Mouse (Mus musculus): ENCODE measurements around the gene Ntn5. TPM values are rescaled to one million over a fixed set of nuclear protein-coding genes. Genes with fewer than 3 reads are reported as not detected.
"Not testable (repeated sequence)": the region's sequence is repeated elsewhere in the genome, so short reads cannot be mapped to it uniquely, and the experiment has no call there.

The Ntn5 gene
- polyA plus RNA-seq, 1 experiment = not detected

DNA sequence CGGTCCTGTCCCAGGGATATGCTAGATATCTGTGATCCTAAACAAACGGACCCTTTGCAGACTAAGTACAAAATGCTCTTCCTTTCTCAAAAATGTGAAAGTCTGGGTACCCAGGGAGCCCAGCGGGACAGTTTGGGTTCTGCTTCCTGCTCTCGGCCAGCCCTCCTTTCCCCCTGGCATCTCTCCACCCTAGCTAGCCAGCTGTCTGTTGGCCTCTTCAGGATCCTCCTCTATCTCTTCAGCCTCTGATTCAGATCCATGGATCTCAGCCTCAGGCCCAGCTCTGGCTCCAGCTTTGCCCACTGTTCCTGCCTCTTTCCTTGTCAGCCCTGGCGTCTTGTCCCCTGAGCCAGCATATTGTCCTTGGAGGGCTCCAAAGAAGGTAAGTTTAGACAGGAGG lies 41.7 kb upstream of the Ntn5 start:
- no peak for TF ChIP-seq POLR2A (IDR thresholded peaks at IDR 0.05; ENCODE audit: borderline replicate concordance, low read depth, low read length)
- TF ChIP-seq CTCF (IDR thresholded peaks at IDR 0.05; ENCODE audit: low read depth, low read length) = no peak
- Histone ChIP-seq H3K4me1 (ENCODE audit: control insufficient read depth, insufficient read depth, low read length) (peaks cover 10% of the 10 kb centered on the region), H3K4me3 (ENCODE audit: insufficient read depth, low read length) (no peak overlapping the region), H3K27ac (ENCODE audit: insufficient read depth, low read depth, low read length) (no peak overlapping the region)

DNA sequence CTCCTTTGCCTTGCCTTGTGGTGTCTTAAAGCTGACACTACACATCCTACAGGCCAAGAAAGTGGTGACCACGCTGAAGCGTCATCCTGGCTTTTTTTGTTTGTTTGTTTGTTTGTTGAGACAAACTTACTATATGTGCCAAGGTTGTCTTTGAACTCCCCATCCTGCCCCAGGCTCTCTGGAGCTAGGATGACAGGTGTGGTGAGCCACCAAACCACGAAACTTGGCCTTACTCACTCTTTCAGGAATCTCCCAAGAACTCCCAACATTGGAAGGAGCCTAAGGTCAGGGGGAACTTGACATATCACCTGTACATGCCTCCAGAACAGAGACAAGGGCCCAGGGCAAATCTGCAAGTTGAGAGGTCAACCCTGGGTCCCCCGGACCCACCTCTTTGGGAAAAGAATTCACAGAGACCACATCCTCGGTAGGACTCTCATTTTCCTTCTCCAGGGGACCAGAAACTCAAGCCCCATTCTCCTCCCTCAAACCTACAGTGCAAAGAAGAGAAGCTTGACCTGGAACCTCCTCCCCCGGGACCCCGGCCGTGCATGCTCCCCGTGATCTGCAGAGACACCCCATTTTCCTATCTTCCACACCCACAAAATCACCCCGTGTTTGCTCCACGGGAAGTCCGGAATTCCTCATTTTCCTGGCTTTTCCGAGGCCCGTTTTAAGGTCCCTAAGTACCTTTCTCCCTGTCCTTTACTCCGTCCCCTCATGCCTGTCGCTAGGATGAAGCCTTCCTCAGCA lies 41.1 kb upstream of the Ntn5 start:
- Histone ChIP-seq H3K4me1 (ENCODE audit: control insufficient read depth, insufficient read depth, low read length) (peaks cover 10% of the 10 kb centered on the region), H3K27ac (ENCODE audit: insufficient read depth, low read depth, low read length) (no peak overlapping the region), H3K4me3 (ENCODE audit: insufficient read depth, low read length) (peak overlapping the region; percentile 46)
- TF ChIP-seq POLR2A (IDR thresholded peaks at IDR 0.05; ENCODE audit: borderline replicate concordance, low read depth, low read length) (no peak), CTCF (IDR thresholded peaks at IDR 0.05; ENCODE audit: low read depth, low read length) (no peak)

DNA sequence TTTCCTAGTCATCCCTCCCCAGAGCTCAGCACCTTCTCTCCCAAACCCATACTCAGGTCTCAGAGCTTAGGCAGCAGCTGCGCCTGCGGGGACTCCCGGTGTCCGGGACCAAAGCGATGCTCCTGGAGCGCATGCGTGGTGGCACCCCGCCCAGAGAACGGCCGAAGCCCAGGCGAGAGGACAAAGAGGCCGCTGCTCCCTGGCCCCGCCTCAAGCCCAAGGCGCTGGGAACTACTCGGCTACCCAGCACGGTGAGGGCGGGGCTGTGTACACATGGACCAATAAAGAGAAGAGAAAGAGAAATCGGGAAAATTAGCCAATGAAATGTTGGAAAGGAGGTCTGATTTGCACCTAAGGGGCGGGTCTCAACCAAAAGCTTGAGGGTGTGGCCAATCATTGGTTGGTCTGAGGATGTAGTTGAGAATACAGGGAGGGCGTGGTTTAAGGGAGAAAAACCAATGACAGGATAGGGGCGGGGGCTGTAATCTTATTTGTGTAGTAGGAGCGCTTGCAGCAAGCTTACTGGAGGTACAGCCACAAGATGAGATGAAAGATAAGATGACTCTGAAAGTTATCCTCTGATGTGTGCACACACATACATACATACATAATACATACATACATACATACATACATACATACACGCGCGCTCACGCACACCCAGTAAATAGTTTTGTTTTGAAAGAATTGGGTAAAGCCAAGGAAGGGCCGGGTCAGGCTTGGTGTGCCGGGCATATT lies 40.2 kb upstream of the Ntn5 start:
- H3K4me3 ChIP-seq (ENCODE audit: insufficient read depth, low read length) = peak overlapping the region; percentile 46
- TF ChIP-seq POLR2A (IDR thresholded peaks at IDR 0.05; ENCODE audit: borderline replicate concordance, low read depth, low read length) (no peak), CTCF (IDR thresholded peaks at IDR 0.05; ENCODE audit: low read depth, low read length) (no peak)
- peaks cover 10% of the 10 kb centered on the region for H3K4me1 ChIP-seq (ENCODE audit: control insufficient read depth, insufficient read depth, low read length)
- no peak overlapping the region for H3K27ac ChIP-seq (ENCODE audit: insufficient read depth, low read depth, low read length)

GRCm38 (mm10) chr7:45644183-45644582 lies 39.6 kb upstream of the Ntn5 start:
- Histone ChIP-seq H3K4me1 (ENCODE audit: control insufficient read depth, insufficient read depth, low read length) (peaks cover 10% of the 10 kb centered on the region), H3K4me3 (ENCODE audit: insufficient read depth, low read length) (no peak overlapping the region), H3K27ac (ENCODE audit: insufficient read depth, low read depth, low read length) (no peak overlapping the region)
- TF ChIP-seq CTCF (IDR thresholded peaks at IDR 0.05; ENCODE audit: low read depth, low read length) (no peak), POLR2A (IDR thresholded peaks at IDR 0.05; ENCODE audit: borderline replicate concordance, low read depth, low read length) (no peak)

DNA sequence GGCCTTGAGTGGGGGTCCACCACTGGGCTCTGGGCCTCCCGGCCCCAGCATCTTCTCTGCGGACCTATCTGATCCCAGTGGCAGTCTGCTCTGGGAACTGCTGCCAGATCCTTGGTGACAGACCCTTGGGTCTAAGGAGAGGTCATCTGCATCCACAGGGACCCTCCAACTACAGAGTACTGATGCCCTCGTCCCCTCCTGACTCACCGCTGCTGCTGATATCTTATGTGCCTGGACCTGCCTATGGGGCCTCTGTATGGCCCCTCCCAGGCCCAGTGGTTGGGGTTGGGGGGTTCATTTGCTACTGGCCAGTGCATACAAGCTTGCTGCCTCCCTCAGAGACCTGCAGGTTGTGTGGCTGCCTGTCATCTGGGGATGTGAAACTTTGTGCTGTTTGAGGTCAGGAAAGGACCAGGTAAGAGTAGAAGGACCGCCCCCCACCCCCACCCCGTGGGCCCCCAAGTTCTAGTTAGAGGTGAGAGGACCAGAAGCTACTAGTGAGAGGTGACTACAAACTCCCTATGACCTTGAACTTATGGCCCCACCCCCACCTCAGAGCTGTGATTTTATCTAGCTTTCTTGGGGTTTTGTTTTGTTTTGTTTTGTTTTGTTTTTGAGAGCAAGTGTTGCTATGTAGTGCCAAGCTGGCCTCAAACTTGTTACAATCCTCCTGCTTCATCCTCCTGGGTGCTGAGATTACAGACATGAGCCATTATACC lies 38.8 kb upstream of the Ntn5 start:
- Histone ChIP-seq H3K4me3 (ENCODE audit: insufficient read depth, low read length) (no peak overlapping the region), H3K27ac (ENCODE audit: insufficient read depth, low read depth, low read length) (no peak overlapping the region)
- no peak for TF ChIP-seq CTCF (IDR thresholded peaks at IDR 0.05; ENCODE audit: low read depth, low read length)
- TF ChIP-seq POLR2A (IDR thresholded peaks at IDR 0.05; ENCODE audit: borderline replicate concordance, low read depth, low read length) = no peak

DNA sequence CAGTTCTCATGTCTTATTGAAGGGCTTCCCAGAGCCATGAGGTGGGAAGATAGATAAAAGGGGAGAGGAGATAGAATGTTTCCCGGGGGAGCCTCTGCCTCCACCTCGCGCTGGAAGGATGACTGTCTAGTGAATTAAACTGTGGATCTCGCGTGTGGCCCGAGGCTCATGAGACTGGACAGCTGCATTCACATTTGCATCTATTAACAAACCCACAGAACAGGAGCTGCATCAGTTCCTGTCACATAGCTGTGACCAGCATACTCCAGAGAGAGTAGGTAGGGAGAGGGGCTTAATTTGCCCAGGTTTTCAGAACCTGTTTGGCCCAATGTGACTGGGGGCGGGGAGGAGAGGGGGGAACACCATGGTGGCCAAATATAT lies 38.2 kb upstream of the Ntn5 start:
- TF ChIP-seq CTCF (IDR thresholded peaks at IDR 0.05; ENCODE audit: low read depth, low read length) (no peak), POLR2A (IDR thresholded peaks at IDR 0.05; ENCODE audit: borderline replicate concordance, low read depth, low read length) (no peak)
- Histone ChIP-seq H3K4me3 (ENCODE audit: insufficient read depth, low read length) (no peak overlapping the region), H3K27ac (ENCODE audit: insufficient read depth, low read depth, low read length) (no peak overlapping the region), H3K4me1 (ENCODE audit: control insufficient read depth, insufficient read depth, low read length) (peaks cover 10% of the 10 kb centered on the region)

More for the DNA sequence above, 38.8 kb upstream of the Ntn5 start:
- H3K4me1 ChIP-seq (ENCODE audit: control insufficient read depth, insufficient read depth, low read length) = peaks cover 10% of the 10 kb centered on the region

DNA sequence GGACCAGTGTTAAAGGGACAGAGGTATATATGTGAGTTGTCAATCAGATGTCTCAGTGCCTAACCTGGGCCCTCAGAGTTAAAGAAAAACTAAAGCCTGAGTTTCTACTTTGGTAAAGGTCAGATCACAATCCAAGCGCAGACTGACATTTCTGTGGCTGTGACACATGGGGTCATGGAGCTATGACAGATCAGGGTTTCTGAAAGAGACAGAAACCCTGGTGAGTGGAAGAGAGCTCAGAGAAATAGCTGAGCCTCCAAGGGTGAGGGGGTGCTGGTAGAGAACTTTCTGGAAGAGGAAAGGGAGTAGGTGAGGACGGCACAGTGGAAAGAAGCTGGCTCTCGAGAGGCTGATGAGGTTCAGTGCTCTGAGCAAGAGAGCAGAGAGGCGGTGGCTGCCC lies 37.2 kb upstream of the Ntn5 start:
- Histone ChIP-seq H3K4me1 (ENCODE audit: control insufficient read depth, insufficient read depth, low read length) (0 out of 2 replicates have a peak, but pooled peaks cover 5% of the 10 kb centered on the region), H3K27ac (ENCODE audit: insufficient read depth, low read depth, low read length) (no peak overlapping the region), H3K4me3 (ENCODE audit: insufficient read depth, low read length) (no peak overlapping the region)
- TF ChIP-seq CTCF (IDR thresholded peaks at IDR 0.05; ENCODE audit: low read depth, low read length) (no peak), POLR2A (IDR thresholded peaks at IDR 0.05; ENCODE audit: borderline replicate concordance, low read depth, low read length) (no peak)

- no peak for TF ChIP-seq POLR2A (IDR thresholded peaks at IDR 0.05; ENCODE audit: borderline replicate concordance, low read depth, low read length)
- TF ChIP-seq CTCF (IDR thresholded peaks at IDR 0.05; ENCODE audit: low read depth, low read length) = no peak
- no peak overlapping the region for H3K4me3 ChIP-seq (ENCODE audit: insufficient read depth, low read length)
- no peaks in the 10 kb centered on the region for H3K4me1 ChIP-seq (ENCODE audit: control insufficient read depth, insufficient read depth, low read length)
- no peak overlapping the region for H3K27ac ChIP-seq (ENCODE audit: insufficient read depth, low read depth, low read length)
Observed at GRCm38 (mm10) chr7:45649351-45649750, 34.5 kb upstream of the Ntn5 start.

DNA sequence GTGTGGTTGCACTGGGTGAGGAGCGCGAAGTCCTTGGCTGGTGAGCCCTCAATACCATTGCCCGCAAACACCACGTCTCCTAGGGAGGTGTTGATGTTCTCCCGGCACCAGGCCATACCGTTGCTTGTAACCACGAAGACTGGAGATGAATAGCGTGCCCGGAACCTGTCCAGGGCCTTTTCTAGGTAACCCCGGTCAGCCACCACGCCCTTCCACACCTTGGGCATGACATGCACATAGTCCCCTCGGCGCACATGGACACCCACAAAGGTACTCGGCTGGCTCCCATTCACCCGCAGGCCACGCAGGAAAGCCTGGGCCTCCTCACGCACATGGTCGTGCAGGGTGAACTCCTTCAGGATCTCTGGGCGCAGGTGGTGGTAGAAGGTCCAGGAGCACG lies 33.3 kb upstream of the Ntn5 start:
- H3K27ac ChIP-seq (ENCODE audit: insufficient read depth, low read depth, low read length) = not testable (repeated sequence)

More for the DNA sequence above, 33.3 kb upstream of the Ntn5 start:
- H3K4me3 ChIP-seq (ENCODE audit: insufficient read depth, low read length); H3K4me1 ChIP-seq (ENCODE audit: control insufficient read depth, insufficient read depth, low read length): not testable (repeated sequence)

All from bone marrow macrophage, adult 2 months (primary cell).